Mouse (Mus musculus) left cerebral cortex, postnatal 14 days (tissue): ENCODE data around the gene D630045J12Rik. TPM values are rescaled to one million over a fixed set of nuclear protein-coding genes. Genes with fewer than 3 reads are reported as not detected.

Experiments
- DNase-seq, 2 experiments: peaks; one replicate each; pipeline ENCODE4 v3.0.0; 2021 to 2022; ENCODE audit warnings: low spot score in 2 of 2, mixed read lengths in 1 of 2
- intact Hi-C: fragments of 180-260 bp; cut with DNase I; formaldehyde crosslinking; loops from one replicate; pipeline ENCODE4 v1.15.1; 2025
- total RNA-seq, 2 experiments: library from RNA; stranded (reverse); gene quantifications; 2 replicates each; pipeline ENCODE4 v1.2.3; 2021

The D630045J12Rik gene
- total RNA-seq, 2 experiments from 2014 or later = 35.3 to 39.1 TPM

GRCm38 (mm10) chr6:38244806-38245205 lies 9.0 kb downstream of the D630045J12Rik start:
- DNase-seq = no peak
- intact Hi-C loops = no loop called here

GRCm38 (mm10) chr6:38244167-38244566 lies 9.6 kb downstream of the D630045J12Rik start:
- intact Hi-C loops = no loop called here
- no peak for DNase-seq

GRCm38 (mm10) chr6:38242833-38243232 lies 11.0 kb downstream of the D630045J12Rik start:
- DNase-seq = no peak
- intact Hi-C loops = no loop called here

- no peak for DNase-seq
- intact Hi-C loops = no loop called here
Measured at GRCm38 (mm10) chr6:38242295-38242830, 11.4 kb downstream of the D630045J12Rik start.

- intact Hi-C loops = no loop called here
Measured at GRCm38 (mm10) chr6:38241508-38241907, 12.3 kb downstream of the D630045J12Rik start.

GRCm38 (mm10) chr6:38240618-38241017 lies 13.2 kb downstream of the D630045J12Rik start:
- intact Hi-C loops = no loop called here
- DNase-seq = peak; percentile 35 to 67

More at GRCm38 (mm10) chr6:38241508-38241907, 12.3 kb downstream of the D630045J12Rik start:
- no peak for DNase-seq

- DNase-seq = no peak
- intact Hi-C loops = no loop called here
Measured at GRCm38 (mm10) chr6:38238382-38238781, 15.4 kb downstream of the D630045J12Rik start.

GRCm38 (mm10) chr6:38235991-38236658 lies 17.7 kb downstream of the D630045J12Rik start:
- intact Hi-C loops = no loop called here
- peak in 1 of 2 experiments; percentile 52 for DNase-seq

GRCm38 (mm10) chr6:38233803-38234202 lies 20.0 kb downstream of the D630045J12Rik start:
- no peak for DNase-seq
- intact Hi-C loops = no loop called here

GRCm38 (mm10) chr6:38232917-38233316 lies 20.9 kb downstream of the D630045J12Rik start:
- intact Hi-C loops = no loop called here
- DNase-seq = no peak

- no peak for DNase-seq
- intact Hi-C loops = no loop called here
Measured at GRCm38 (mm10) chr6:38231994-38232393, 21.8 kb downstream of the D630045J12Rik start.

GRCm38 (mm10) chr6:38224079-38224478 lies 29.7 kb downstream of the D630045J12Rik start:
- intact Hi-C loops = no loop called here
- DNase-seq = no peak

- intact Hi-C loops = loop anchor here (5.0 kb wide), 1 partner anchor 33 kb away; the partner anchor contains the start of gene D630045J12Rik
- no peak for DNase-seq
Measured at GRCm38 (mm10) chr6:38219261-38219660, 34.5 kb downstream of the D630045J12Rik start.

GRCm38 (mm10) chr6:38215448-38216110 lies 38.2 kb downstream of the D630045J12Rik start:
- DNase-seq = no peak
- intact Hi-C loops = loop anchor here (5.0 kb wide), 1 partner anchor 37 kb away; the partner anchor contains the start of gene D630045J12Rik

- intact Hi-C loops = no loop called here
- no peak for DNase-seq
Measured at GRCm38 (mm10) chr6:38207621-38208020, 46.2 kb downstream of the D630045J12Rik start.

- DNase-seq = no peak
- intact Hi-C loops = no loop called here
Measured at GRCm38 (mm10) chr6:38206941-38207531, 46.8 kb downstream of the D630045J12Rik start.

- intact Hi-C loops = no loop called here
- DNase-seq = no peak
Measured at GRCm38 (mm10) chr6:38205375-38205774, 48.4 kb downstream of the D630045J12Rik start.

- intact Hi-C loops = no loop called here
- no peak for DNase-seq
Measured at GRCm38 (mm10) chr6:38203820-38204219, 50.0 kb downstream of the D630045J12Rik start.

- no peak for DNase-seq
- intact Hi-C loops = no loop called here
Measured at GRCm38 (mm10) chr6:38202816-38203215, 51.0 kb downstream of the D630045J12Rik start.

- no peak for DNase-seq
- intact Hi-C loops = no loop called here
Measured at GRCm38 (mm10) chr6:38201495-38201894, 52.3 kb downstream of the D630045J12Rik start.
